Mouse (Mus musculus): ENCODE data around the gene Scgb2b15.
"Not testable (repeated sequence)": the region's sequence is repeated elsewhere in the genome, so short reads cannot be mapped to it uniquely, and the experiment has no call there.

Scgb2b15 gene

DNA sequence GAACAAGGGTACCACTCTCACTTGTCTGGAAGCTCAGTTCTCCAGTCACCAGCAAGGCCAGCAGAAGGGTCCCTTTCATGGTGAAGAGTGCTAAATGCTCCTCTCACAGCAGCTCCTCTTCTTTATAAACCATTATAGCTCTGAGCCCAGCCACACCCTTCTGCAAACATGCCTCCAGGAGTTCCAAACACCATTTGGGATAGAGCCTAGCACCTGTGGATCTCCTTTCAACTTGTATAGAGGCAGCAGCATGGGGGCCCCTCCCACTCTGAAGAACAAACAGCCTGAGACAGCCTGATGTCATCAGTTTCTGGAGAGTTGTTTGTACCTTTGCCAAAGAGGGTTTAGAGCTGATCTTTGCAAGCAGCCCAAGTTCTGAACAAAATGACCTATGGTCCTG, at the start of gene Scgb2b15:
Scgb2b15 (minus strand) TSS at position 101 of the 400 bp plus-strand sequence.
- not testable (repeated sequence) for DNase-seq

DNA sequence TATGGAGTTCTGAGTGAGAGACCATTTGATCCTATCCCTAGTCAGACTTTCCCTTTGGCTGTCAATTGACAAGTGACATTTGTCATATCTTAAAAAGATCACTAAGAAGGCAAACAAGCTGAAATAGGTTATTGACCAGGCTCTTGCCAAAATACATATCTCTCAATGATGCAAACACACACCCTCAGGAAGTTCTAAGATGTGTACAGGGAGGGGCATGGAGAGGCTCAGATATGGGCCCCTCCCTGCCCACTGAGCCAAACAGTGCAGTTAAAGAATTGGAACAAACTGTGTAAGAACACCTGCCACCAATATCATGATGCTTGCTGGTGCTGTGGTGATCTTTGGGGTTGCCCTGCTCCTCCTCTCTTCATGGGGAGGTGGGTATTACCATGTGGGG, 6.8 kb upstream of the Scgb2b15 start, which contains the start of gene Scgb1b15:
Scgb1b15 (plus strand) TSS at position 301 of the 400 bp plus-strand sequence.
- not testable (repeated sequence) for DNase-seq
